Mouse (Mus musculus): ENCODE results near the gene Fgfr3. TPM values are rescaled to one million over a fixed set of nuclear protein-coding genes. Genes with fewer than 3 reads are reported as not detected.
A peak's percentile ranks its signal among the peaks of the same experiment; 100 is the strongest.

Gene Fgfr3
- polyA plus RNA-seq, 1 experiment from 2014 or later: 8.5 TPM

- H3K9ac ChIP-seq (ENCODE audit: low read depth, low read length): peak overlapping the region; percentile 68
- WGBS: 6% methylated on average over 24 of the region's 24 CpGs
- no peaks in the 10 kb centered on the region for H3K36me3 ChIP-seq (ENCODE audit: control insufficient read depth, insufficient read depth, low read length)
- H3K9me3 ChIP-seq (ENCODE audit: control insufficient read depth, low read length): no peaks in the 10 kb centered on the region
- H3K27ac ChIP-seq (ENCODE audit: low read depth, low read length): peak overlapping the region; percentile 73; the same call in 1 of the 2 replicates
- H3K4me1 ChIP-seq (replicated peaks; ENCODE audit: control insufficient read depth, insufficient read depth, low read length): peaks cover 43% of the 10 kb centered on the region
- DNase-seq (ENCODE audit: low spot score): no peak
- H3K4me2 ChIP-seq: peak overlapping the region; percentile 84
- ATAC-seq (replicated peaks; ENCODE audit: low FRiP score): peak; percentile 24; the same call in 1 of the 2 replicates
- peaks cover 58% of the 10 kb centered on the region for H3K27me3 ChIP-seq (replicated peaks; ENCODE audit: control insufficient read depth, insufficient read depth, low read length)
- H3K4me3 ChIP-seq (ENCODE audit: low read depth, low read length): peak overlapping the region; percentile 52
Observed at GRCm38 (mm10) chr5:33695718-33696121, 25.8 kb upstream of the Fgfr3 start.

DNA sequence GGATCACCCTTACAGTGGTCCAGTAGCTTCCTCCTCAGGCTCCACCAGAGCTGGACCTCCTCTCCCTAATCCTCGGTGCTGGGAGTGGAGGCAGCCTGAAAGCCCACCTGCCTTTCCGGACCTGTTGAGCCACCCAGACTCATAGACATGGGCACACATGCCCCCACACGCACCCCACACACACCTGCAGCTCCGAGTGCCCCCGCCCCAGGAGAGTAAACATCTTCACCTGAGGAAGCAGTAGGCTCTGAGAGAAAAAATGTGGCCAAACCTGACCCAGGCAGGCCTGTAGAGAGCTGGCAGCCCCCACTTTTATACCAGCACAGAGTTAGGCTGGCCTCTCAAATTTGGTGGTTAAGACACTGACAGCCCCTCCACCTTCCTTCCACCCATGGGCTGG lies 25.0 kb upstream of the Fgfr3 start:
- H3K4me2 ChIP-seq: no peak overlapping the region
- H3K9ac ChIP-seq (ENCODE audit: low read depth, low read length): no peak overlapping the region
- peaks cover 43% of the 10 kb centered on the region for H3K4me1 ChIP-seq (replicated peaks; ENCODE audit: control insufficient read depth, insufficient read depth, low read length)
- H3K27ac ChIP-seq (ENCODE audit: low read depth, low read length): no peak overlapping the region
- H3K9me3 ChIP-seq (ENCODE audit: control insufficient read depth, low read length): no peaks in the 10 kb centered on the region
- H3K36me3 ChIP-seq (ENCODE audit: control insufficient read depth, insufficient read depth, low read length): no peaks in the 10 kb centered on the region
- H3K4me3 ChIP-seq (ENCODE audit: low read depth, low read length): no peak overlapping the region
- 65% methylated on average over 5 of the region's 5 CpGs for WGBS
- no peak for ATAC-seq (replicated peaks; ENCODE audit: low FRiP score)
- H3K27me3 ChIP-seq (replicated peaks; ENCODE audit: control insufficient read depth, insufficient read depth, low read length): peaks cover 58% of the 10 kb centered on the region
- no peak for DNase-seq (ENCODE audit: low spot score)

DNA sequence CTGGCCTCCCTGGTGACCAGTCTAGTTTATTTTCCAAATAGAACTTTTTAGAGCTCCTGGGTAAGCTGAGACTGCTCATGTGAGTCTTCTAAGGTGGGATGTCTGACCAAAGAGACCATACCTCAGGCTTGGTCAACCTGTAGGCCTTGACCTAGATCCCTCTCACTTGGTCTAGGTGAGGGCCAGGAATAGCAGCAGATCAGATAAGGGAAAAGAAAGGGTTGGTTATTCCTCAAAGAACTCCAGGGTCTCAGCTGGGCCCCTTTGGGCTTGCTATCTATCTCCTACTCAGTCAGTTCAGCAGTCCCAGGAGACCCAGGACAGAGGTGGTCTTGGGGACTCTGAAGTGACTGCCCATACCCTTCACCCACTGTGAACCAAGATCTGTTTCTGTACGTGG lies 23.9 kb upstream of the Fgfr3 start:
- no peak overlapping the region for H3K27ac ChIP-seq (ENCODE audit: low read depth, low read length)
- no peaks in the 10 kb centered on the region for H3K9me3 ChIP-seq (ENCODE audit: control insufficient read depth, low read length)
- no peak overlapping the region for H3K4me2 ChIP-seq
- no peak overlapping the region for H3K9ac ChIP-seq (ENCODE audit: low read depth, low read length)
- DNase-seq (ENCODE audit: low spot score) (no peak), ATAC-seq (replicated peaks; ENCODE audit: low FRiP score) (no peak)
- H3K4me1 ChIP-seq (replicated peaks; ENCODE audit: control insufficient read depth, insufficient read depth, low read length): peaks cover 36% of the 10 kb centered on the region
- WGBS: 52% methylated on average over 1 of the region's 1 CpGs
- H3K27me3 ChIP-seq (replicated peaks; ENCODE audit: control insufficient read depth, insufficient read depth, low read length): peaks cover 56% of the 10 kb centered on the region
- no peaks in the 10 kb centered on the region for H3K36me3 ChIP-seq (ENCODE audit: control insufficient read depth, insufficient read depth, low read length)
- no peak overlapping the region for H3K4me3 ChIP-seq (ENCODE audit: low read depth, low read length)

DNA sequence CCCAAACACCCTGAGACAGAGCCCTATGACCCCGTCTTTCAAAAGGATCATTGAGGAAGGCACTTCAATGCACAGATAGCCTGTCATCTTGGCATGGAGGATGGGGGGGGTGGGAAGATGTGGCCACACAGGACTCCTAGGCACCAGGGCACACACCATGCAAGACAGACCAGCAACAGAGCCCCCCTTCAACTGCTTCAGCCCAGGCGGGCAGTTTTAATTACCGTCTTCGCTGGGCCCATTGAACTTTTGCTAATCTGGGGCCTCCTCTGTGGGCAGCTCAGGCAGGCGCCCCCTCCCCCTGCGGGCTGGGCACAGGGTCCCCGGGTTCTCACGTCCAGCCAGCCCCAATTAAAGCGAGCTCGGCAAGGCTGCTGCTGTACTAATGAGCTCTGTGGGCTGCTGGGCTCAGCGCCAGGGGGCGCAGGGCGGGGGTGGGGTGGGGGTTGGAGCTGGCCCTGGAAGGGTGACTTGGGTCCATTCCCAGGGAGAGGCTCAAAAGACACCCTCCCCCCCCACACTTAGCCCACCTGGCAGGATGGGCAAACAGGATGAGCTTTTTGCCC lies 23.4 kb upstream of the Fgfr3 start:
- 39% methylated on average over 13 of the region's 13 CpGs for WGBS
- no peaks in the 10 kb centered on the region for H3K9me3 ChIP-seq (ENCODE audit: control insufficient read depth, low read length)
- peaks cover 32% of the 10 kb centered on the region for H3K4me1 ChIP-seq (replicated peaks; ENCODE audit: control insufficient read depth, insufficient read depth, low read length)
- no peak overlapping the region for H3K4me3 ChIP-seq (ENCODE audit: low read depth, low read length)
- H3K27ac ChIP-seq (ENCODE audit: low read depth, low read length): no peak overlapping the region
- DNase-seq (ENCODE audit: low spot score) (no peak), ATAC-seq (replicated peaks; ENCODE audit: low FRiP score) (no peak)
- no peak overlapping the region for H3K4me2 ChIP-seq
- H3K36me3 ChIP-seq (ENCODE audit: control insufficient read depth, insufficient read depth, low read length): no peaks in the 10 kb centered on the region
- no peak overlapping the region for H3K9ac ChIP-seq (ENCODE audit: low read depth, low read length)
- H3K27me3 ChIP-seq (replicated peaks; ENCODE audit: control insufficient read depth, insufficient read depth, low read length): peaks cover 56% of the 10 kb centered on the region

DNA sequence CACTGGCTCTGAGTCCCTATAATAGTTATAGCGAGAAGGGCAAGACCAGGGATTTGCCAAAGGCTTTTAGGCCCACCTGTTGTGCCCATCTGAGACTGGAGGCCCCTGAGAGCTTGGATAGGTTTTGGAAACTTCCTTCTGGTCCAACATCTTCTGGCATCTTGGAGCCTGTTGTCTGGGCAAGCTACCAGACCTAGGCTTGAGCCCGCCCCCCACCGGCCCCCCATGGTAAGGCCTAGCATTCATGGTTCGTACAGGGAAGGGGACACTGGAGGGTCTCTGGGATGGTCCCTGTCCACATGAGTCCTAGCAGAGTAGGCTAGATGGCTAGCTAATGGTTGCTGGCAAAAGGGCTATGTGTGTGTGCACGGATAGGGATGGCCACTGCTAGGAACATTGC lies 22.8 kb upstream of the Fgfr3 start:
- Histone ChIP-seq H3K27ac (ENCODE audit: low read depth, low read length) (no peak overlapping the region), H3K4me2 (no peak overlapping the region), H3K27me3 (replicated peaks; ENCODE audit: control insufficient read depth, insufficient read depth, low read length) (peaks cover 56% of the 10 kb centered on the region), H3K9me3 (ENCODE audit: control insufficient read depth, low read length) (no peaks in the 10 kb centered on the region), H3K4me3 (ENCODE audit: low read depth, low read length) (no peak overlapping the region), H3K36me3 (ENCODE audit: control insufficient read depth, insufficient read depth, low read length) (no peaks in the 10 kb centered on the region), H3K4me1 (replicated peaks; ENCODE audit: control insufficient read depth, insufficient read depth, low read length) (peaks cover 32% of the 10 kb centered on the region), H3K9ac (ENCODE audit: low read depth, low read length) (no peak overlapping the region)
- 93% methylated on average over 5 of the region's 5 CpGs for WGBS
- ATAC-seq (replicated peaks; ENCODE audit: low FRiP score) (no peak), DNase-seq (ENCODE audit: low spot score) (no peak)

GRCm38 (mm10) chr5:33700010-33700409 lies 21.5 kb upstream of the Fgfr3 start:
- DNase-seq (ENCODE audit: low spot score) (no peak), ATAC-seq (replicated peaks; ENCODE audit: low FRiP score) (no peak)
- peaks cover 43% of the 10 kb centered on the region for H3K27me3 ChIP-seq (replicated peaks; ENCODE audit: control insufficient read depth, insufficient read depth, low read length)
- H3K27ac ChIP-seq (ENCODE audit: low read depth, low read length): no peak overlapping the region
- no peaks in the 10 kb centered on the region for H3K9me3 ChIP-seq (ENCODE audit: control insufficient read depth, low read length)
- H3K4me2 ChIP-seq: peak overlapping the region; percentile 6; the same call in 1 of the 2 replicates
- no peaks in the 10 kb centered on the region for H3K36me3 ChIP-seq (ENCODE audit: control insufficient read depth, insufficient read depth, low read length)
- WGBS: 32% methylated on average over 13 of the region's 13 CpGs
- H3K4me1 ChIP-seq (replicated peaks; ENCODE audit: control insufficient read depth, insufficient read depth, low read length): peaks cover 29% of the 10 kb centered on the region
- no peak overlapping the region for H3K9ac ChIP-seq (ENCODE audit: low read depth, low read length)
- H3K4me3 ChIP-seq (ENCODE audit: low read depth, low read length): no peak overlapping the region

DNA sequence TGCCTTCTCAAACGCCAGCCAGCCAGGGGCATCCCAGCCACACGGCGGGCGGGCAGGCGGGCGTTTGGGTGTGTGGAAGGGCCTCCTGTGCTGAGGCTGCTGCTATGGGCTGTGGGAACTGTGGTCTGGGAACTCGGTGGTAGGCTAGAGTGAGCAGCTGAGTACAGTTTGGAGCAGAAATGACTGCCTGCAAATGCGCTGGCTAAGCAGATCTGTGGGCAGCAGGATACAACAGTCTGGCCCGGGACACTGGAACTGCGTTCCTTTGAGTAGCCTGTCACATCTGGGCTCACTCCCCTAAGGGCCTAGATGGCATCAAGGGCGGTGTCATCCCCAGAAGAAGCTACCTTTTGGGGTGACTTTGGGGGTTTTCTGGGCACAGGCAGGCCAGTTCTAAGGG lies 19.6 kb upstream of the Fgfr3 start:
- H3K4me1 ChIP-seq (replicated peaks; ENCODE audit: control insufficient read depth, insufficient read depth, low read length): peaks cover 34% of the 10 kb centered on the region
- H3K9ac ChIP-seq (ENCODE audit: low read depth, low read length): no peak overlapping the region
- H3K36me3 ChIP-seq (ENCODE audit: control insufficient read depth, insufficient read depth, low read length): no peaks in the 10 kb centered on the region
- ATAC-seq (replicated peaks; ENCODE audit: low FRiP score): no peak
- no peak overlapping the region for H3K4me3 ChIP-seq (ENCODE audit: low read depth, low read length)
- H3K9me3 ChIP-seq (ENCODE audit: control insufficient read depth, low read length): no peaks in the 10 kb centered on the region
- H3K27ac ChIP-seq (ENCODE audit: low read depth, low read length): no peak overlapping the region
- peaks cover 26% of the 10 kb centered on the region for H3K27me3 ChIP-seq (replicated peaks; ENCODE audit: control insufficient read depth, insufficient read depth, low read length)
- no peak overlapping the region for H3K4me2 ChIP-seq
- DNase-seq (ENCODE audit: low spot score): no peak
- WGBS: 88% methylated on average over 11 of the region's 11 CpGs

DNA sequence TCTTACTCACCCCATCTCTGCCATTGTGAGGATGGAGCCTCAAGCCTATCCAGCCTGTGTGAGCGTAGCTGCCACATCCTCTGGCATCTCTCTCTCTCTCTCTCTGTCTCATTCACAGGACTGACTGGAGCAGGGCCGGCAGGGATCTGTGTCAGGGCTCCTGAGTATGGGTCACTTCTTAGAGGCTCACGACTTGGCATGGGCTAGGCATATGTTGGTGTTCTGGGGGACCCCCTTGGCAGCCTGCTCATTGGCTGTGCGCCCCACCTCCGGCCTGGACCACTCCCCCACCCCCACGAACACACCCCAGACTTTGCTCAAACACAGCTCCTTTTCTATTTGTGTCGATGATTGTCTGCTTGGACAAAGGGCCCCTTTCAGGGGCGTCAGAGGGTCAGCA lies 17.5 kb upstream of the Fgfr3 start:
- ATAC-seq (replicated peaks; ENCODE audit: low FRiP score) (no peak), DNase-seq (ENCODE audit: low spot score) (no peak)
- Histone ChIP-seq H3K27me3 (replicated peaks; ENCODE audit: control insufficient read depth, insufficient read depth, low read length) (peaks cover 11% of the 10 kb centered on the region; the same call in 1 of the 2 replicates), H3K27ac (ENCODE audit: low read depth, low read length) (no peak overlapping the region), H3K9ac (ENCODE audit: low read depth, low read length) (no peak overlapping the region), H3K4me3 (ENCODE audit: low read depth, low read length) (no peak overlapping the region), H3K36me3 (ENCODE audit: control insufficient read depth, insufficient read depth, low read length) (no peaks in the 10 kb centered on the region), H3K9me3 (ENCODE audit: control insufficient read depth, low read length) (no peaks in the 10 kb centered on the region), H3K4me1 (replicated peaks; ENCODE audit: control insufficient read depth, insufficient read depth, low read length) (peaks cover 27% of the 10 kb centered on the region), H3K4me2 (no peak overlapping the region)
- 68% methylated on average over 8 of the region's 8 CpGs for WGBS

DNA sequence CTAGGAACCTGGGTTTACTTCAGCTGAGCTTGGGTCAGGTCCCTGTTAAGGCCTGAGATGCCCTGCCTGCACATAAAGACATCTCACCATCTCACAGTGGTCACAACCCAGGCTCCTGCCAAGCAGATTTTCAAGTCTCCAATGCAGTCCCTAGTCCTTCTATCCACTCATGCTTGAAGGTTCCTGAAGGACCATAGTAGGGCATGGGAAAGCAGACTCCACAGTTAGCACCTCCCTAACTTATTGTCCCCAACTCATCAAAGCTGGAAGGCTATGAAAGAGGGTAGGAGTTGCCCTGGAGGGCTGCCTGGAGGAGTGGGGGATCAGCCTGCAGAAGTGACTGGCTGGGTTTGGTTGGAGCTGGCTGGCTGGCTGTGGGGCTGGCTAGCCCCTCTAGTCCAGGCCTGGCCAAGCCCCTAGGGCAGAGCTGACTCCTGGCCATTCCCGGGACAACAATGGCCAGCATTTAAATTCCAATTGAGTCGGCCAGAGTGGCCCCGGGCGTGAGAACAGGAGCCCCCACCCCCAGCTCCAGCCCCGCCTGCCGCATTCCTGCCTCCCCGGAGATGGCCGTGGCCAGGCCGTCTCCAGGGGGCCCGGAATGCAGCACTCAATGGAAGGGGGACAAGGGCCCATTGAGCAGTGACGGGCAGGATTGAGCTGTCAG lies 16.4 kb upstream of the Fgfr3 start:
- 45% methylated on average over 11 of the region's 11 CpGs for WGBS
- DNase-seq (ENCODE audit: low spot score) (no peak), ATAC-seq (replicated peaks; ENCODE audit: low FRiP score) (no peak)
- H3K4me1 ChIP-seq (replicated peaks; ENCODE audit: control insufficient read depth, insufficient read depth, low read length): peaks cover 21% of the 10 kb centered on the region
- peaks cover 4% of the 10 kb centered on the region; the same call in 1 of the 2 replicates for H3K27me3 ChIP-seq (replicated peaks; ENCODE audit: control insufficient read depth, insufficient read depth, low read length)
- no peak overlapping the region for H3K9ac ChIP-seq (ENCODE audit: low read depth, low read length)
- H3K4me2 ChIP-seq: peak overlapping the region; percentile 30
- no peaks in the 10 kb centered on the region for H3K9me3 ChIP-seq (ENCODE audit: control insufficient read depth, low read length)
- no peaks in the 10 kb centered on the region for H3K36me3 ChIP-seq (ENCODE audit: control insufficient read depth, insufficient read depth, low read length)
- no peak overlapping the region for H3K27ac ChIP-seq (ENCODE audit: low read depth, low read length)
- no peak overlapping the region for H3K4me3 ChIP-seq (ENCODE audit: low read depth, low read length)

Measured in liver, embryonic 11.5 days (tissue).